Mouse (Mus musculus) 3134 (cell line): ENCODE data around the gene Lmod2.

Experiments
- DNase-seq: peaks from one replicate; pipeline ENCODE4 v3.0.0-alpha.2; 2011; ENCODE audit warnings: low spot score; ENCODE audit not compliant: insufficient read length; ENCODE audit errors: extremely low read depth

The Lmod2 gene

DNA sequence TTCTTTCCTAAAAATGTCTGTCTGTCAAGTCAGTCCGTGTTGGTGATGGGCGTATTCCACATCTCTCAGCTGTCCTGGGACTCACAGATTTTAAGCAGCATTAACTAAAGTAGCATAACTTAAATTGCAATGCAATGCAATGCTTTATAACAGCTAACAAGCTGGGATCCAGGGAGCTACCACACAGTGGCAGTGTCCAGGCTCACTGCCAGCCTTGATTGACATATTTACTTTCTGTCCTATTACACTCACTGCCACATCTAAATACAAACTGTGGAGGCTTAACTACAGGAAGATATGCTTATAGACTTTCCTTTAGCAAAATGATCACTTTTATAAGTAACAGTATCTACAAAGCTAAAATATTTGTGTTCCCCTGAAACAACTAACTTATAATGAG is 38.3 kb downstream of the Lmod2 start:
- no peak for DNase-seq

DNA sequence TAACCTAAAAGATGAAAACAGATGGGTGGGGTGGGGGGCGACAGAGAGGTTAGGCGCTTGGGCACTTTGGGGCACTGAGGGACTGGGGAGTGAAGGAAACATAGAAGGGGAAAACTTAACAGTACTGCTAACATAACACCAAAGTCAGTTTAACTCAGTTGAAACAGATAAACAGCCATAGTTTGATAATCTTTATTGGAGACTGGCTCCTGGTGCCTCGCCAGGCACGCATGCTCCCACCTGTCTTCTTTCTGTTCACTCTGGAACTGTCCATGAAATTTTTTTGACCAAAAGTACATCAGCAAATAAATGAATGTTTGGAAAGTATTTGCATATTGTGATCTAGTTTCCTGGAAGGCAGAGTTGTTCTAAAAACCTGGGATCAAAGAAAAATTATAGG is 43.7 kb downstream of the Lmod2 start:
- no peak for DNase-seq

DNA sequence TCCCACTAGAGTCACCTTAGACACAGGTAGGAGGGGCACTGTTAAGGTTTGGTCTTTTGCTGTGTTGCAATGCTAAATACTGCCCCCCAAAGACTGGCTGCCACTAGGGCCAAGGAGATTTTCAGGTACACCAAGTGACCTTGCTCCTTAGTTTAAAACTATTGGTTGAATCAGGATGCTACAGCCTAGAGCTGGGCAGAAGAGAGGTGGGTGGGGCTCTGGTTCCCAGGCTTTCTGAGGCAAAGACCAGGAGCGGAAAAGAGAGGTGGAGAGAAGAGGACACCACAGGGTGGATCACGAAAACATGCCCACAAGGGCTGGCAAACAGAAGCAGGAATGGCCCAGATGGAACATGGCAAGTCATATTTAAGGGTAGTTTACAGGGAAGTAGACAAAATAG is 44.6 kb downstream of the Lmod2 start:
- no peak for DNase-seq

DNA sequence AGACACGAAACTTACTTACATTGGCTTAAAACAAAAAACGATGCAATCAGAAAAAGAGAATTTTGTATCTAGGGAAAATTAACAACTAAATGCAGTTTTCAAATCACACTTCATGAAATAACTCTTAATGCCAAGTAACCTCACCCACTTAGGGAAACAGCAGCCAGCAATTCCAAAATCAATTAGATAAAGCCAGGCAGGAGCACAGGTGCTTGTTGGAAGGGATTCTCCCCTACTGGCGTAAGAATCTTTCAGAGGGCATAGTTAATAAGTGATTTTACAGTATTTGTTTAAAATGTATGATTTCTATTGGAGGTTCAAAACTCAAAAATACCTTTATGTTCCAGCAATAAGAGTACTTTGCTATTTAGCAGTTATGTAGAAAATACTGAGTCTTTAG is 45.4 kb downstream of the Lmod2 start:
- no peak for DNase-seq

DNA sequence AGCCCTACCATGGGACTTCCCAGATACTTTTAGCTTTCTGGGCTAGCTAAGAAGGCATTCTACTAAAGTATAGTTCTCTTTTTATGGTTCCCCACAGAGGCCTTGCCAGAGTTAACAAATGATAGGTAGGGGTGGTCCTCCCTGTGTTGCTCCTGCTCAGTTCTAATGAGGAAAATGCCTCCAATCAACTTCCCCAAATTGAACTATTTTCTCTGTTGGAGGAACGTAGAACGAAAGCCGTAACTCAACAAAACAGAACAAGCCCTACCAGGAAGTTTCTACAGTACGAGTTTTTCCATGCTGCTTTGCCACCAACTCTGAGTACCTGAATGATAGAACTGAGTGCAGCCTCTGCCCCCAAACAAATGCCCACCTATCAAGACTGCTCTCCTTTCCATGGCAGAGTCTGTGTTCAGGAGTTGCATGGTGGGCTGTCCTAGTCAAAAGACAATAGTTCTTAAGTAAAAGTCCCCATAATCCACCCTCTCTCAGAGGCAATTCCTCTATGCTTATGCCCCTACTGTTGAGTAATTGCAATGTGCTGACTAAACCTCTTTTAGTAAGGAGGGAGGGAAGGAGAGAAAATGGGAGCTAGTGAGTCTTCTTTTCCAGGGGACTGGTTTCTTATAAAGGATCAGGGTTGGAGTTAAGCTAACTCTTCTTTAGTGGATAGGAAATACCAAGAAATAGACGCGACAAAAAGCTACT is 47.9 kb downstream of the Lmod2 start:
- DNase-seq = no peak

DNA sequence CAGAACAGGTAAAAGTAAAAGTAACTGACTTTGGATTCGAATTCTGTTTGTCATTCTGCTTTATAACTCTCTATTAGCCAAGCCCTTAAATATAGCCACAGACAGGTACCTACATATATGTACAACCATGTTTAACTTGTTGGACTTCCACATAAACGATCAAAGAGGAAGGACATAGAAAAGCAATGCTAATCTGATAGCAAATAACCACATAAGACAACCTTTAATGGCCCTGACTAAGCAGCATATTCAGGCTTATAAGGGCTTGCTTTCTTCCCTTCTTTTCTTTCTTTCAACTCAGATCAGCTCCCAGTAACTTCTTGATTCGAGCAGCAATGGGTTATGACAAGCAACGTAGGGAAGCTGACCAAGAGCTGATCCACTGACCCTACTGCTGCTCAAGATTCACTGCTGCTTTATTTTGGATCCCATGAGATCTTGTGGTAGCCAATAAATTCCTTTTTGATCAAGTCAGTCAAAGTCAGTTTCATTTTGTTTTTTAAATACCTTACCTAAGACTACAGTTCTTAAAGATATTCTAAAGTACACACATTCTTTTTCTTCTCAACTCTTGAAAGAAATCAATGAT is 49.6 kb downstream of the Lmod2 start:
- DNase-seq = no peak

DNA sequence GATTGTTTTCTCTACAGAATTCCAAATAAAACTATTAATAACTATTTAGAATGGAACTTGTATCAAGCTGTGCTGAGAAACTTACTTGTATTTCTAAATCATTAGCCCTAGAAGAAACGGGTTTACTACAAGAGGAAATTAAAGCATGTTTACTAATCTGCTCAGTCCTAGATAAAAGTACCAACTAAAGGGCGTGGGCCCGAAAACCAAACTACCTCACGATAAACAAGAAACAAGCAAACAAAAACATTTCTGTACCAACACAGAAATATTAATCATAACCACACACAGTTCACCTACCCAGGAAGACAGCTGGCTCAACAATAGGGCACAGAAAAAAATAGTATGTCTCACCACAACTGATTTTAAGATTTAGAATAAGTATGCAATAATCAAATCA is 50.8 kb downstream of the Lmod2 start:
- DNase-seq = no peak

DNA sequence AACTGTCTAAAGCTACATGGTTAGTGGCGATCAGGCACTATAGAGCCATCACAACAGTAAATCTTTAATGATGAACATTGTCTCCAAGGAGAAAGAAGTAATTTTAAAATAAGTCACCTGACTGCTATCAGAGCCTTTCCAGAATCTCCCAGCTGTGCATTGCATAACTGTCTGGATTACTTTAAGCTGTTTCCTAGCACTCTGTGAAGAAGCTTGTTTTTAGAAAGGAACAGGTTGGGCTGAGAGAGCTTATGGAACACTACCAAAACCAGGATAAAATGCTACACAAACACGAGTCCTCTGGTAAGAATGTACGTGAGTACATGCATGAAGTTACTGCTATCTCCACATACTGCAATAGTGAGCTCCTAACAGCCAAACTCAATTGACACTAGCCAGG is 53.2 kb downstream of the Lmod2 start:
- DNase-seq = no peak

DNA sequence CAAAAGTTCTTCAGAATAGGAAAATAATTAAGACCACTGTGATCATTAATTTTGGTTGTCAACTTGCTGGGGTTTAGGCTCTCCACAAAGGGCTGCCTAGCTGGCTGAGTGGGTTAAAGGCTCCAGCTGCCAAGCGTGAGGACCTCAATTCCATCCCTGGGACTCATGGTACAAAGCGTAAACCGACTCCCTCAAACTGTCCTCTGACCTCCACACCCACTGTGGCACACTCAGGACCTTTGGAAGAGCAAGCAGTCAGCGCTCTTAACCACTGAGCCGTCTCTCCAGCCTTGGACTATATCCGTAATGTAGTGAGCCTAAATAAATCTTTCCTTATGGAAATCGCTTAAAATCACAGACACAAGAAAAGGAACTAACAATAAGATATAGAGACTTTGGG is 54.0 kb downstream of the Lmod2 start:
- no peak for DNase-seq
